Mouse (Mus musculus) adrenal gland (tissue): ENCODE data around the gene Olfr631.
"Not testable (repeated sequence)": the region's sequence is repeated elsewhere in the genome, so short reads cannot be mapped to it uniquely, and the experiment has no call there.

ENCODE experiments used
- intact Hi-C: fragments of 180-260 bp; cut with DNase I; formaldehyde crosslinking; loops from one replicate; pipeline ENCODE4 v1.15.1; 2025
- long read RNA-seq, 2 experiments: library from polyadenylated mRNA; unstranded; transcript quantifications; one replicate each; pipeline ENCODE4 v2.0.0; 2020; ENCODE audit warnings: borderline replicate concordance in 1 of 2; ENCODE audit not compliant: insufficient replicate concordance in 1 of 2

Gene Olfr631
- long read RNA-seq, experiment 1: 0 reads
- long read RNA-seq, experiment 2: 0 reads

DNA sequence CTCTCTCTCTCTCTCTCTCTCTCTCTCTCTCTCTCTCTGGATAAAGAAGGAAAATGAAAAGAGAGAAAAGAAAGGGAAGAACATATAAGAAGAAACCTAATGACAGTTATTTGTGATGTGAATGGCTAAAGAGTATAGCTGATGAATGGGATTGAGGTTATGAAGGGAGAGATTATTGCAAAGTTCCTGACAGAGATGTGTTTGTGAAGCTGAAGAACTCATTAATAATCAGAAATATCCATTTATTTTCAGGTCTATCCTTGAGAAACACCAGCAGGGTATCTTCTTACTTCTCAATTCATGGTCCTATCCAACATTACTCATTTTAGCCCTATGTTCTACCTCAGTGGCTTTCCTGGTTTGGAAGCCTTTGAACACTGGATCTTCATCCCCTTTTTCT lies at the start of gene Olfr631:
Gene Olfr631, plus strand, starts transcription at position 301 of the 400 bp plus-strand sequence.
- intact Hi-C loops: no loop called here

DNA sequence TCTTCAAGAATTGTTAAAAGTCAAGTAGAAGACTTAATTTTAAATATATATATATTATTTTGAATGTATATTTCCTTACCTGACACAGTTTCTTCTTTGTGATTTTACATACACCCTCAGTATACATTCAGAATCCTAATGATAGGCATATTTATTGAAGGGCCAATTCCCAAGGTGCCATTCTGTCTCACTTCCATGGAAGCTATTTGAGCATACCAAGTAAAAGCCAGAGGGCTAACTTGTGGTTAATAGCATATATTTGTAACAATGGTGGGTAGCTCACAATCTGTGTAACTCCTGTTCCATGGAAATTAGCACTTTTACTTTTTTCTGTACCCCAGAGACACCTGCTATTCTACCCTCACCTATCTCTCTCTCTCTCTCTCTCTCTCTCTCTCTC lies 42.5 kb upstream of the Olfr631 start, which contains the start of gene Olfr66:
Gene Olfr66, minus strand, starts transcription at position 101 of the 400 bp plus-strand sequence.
- intact Hi-C loops: no loop called here

DNA sequence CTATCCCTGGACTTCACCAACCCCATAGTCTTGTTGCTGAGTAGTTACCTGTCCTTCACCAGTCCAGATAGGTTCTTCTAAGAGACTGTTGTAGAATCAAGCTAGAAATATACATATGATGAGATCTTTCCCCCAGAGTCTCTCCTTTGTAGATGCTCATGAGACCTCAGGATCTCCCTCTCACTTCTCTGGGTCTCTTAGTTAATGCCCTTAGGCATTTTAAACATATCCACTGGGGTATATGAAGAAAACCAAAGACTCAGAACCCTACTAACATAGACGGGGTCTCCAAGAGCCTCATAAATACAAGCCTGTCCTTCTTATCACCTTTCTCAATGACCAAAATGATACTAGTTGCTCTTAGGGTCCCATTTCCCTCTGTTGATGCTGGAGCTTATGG lies 34.2 kb upstream of the Olfr631 start, which contains the start of gene Olfr64:
Gene Olfr64, minus strand, starts transcription at position 101 of the 400 bp plus-strand sequence.
- intact Hi-C loops: no loop called here

DNA sequence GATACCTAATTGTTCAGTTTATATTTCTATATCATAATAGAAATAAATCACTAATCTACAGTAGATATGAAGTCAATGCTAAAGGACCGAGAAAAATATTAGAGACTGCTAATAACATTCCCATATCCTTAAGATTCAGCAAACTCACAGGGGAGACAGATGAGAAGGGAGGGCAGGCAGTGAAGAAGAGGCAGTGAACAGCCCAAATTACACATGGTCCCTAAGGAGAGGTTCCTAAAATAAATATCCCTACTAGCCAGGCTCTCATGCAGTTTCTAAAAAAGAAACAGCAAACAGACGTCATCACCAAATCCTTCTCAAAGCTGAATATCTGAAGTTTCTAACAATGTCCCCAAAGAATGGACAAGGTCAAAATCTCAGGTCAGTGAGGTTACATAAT lies 25.4 kb upstream of the Olfr631 start, which contains the start of gene Olfr65:
Gene Olfr65, plus strand, starts transcription at position 301 of the 400 bp plus-strand sequence.
- intact Hi-C loops: no loop called here

DNA sequence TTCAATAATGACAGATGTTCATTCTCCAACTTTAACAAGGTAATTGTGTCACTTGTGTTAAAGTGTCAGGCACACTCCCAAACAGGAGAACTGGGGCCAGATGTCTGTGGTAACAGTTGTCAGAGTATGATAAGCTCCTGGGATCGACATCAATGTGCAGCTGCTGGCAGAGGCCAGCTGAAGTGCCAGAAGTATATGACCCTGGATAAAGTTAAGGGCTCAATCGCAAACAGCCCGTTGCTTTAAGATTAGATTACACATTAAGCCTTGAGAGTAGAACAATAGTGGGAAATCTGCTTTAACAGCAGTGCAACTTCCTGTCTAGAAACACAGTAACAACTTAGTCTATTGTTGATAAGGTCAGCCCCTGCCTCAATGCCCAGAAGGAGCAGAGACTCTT lies 18.6 kb upstream of the Olfr631 start:
- intact Hi-C loops: no loop called here

DNA sequence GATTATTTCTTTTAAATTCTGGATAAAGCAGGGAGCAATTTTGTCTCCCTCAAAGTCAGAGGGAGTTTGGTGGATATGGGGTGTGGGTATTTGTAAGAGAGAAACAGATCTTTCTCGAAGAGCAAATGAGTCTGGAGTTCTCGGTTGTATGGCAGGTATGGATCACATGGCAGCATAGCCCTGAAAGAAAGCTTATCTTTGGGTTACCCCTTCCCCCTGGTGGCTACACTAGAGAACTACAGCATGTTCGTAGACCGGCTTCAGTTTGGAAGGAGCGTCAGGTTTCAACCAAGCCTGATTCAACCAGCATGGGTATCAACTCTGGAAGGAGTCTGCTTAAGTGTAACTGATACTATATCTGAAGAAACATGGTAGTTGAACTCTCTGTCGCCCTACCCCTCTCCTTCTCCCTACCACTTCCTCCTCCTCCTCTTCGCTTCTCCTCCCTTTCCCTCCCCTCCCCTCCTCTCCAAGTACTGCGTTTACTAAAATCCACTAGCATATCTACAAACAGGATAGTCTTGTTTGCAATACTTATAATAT lies 15.6 kb upstream of the Olfr631 start:
- intact Hi-C loops: no loop called here

DNA sequence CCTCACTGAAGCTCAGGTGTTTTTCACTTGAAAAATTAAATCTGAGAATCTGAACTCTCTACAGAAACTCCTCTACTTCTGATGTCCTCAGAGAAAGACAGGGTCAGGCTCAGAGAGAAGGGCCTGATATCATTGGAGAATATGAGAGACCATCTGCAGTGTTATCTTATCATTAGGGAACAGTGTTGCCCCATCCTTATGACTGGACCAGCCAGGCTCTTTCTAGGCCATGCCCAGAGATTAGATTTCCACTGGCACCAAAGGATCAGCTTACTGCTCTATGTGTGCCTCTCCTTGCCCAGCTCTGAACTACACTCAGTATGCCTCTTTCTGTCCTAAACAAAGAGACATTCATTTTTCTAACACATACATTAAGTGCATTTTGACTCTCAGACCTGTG lies 13.3 kb upstream of the Olfr631 start:
- intact Hi-C loops: no loop called here

DNA sequence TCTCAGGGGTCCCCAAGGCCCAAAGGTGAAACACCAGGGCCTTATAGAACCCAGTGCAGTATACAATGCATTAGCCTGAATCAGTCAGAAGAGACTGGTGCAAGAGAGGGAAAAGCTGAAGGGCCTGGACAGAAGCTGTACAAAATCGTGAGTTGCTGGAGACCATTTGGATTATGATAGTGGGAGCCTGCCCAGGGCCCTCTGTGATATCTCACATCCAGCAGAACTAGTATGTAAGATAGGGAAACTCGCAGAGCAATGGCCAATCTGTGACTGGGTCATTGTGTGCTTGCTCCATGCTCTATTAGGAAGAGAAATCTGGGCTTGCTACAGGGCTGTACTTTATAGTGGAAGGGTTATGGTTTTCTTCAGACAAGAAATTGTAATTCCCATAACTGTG lies 5.6 kb downstream of the Olfr631 start, which contains the start of gene Olfr632:
Gene Olfr632, plus strand, starts transcription at position 84 of the 400 bp plus-strand sequence.
- intact Hi-C loops: no loop called here

DNA sequence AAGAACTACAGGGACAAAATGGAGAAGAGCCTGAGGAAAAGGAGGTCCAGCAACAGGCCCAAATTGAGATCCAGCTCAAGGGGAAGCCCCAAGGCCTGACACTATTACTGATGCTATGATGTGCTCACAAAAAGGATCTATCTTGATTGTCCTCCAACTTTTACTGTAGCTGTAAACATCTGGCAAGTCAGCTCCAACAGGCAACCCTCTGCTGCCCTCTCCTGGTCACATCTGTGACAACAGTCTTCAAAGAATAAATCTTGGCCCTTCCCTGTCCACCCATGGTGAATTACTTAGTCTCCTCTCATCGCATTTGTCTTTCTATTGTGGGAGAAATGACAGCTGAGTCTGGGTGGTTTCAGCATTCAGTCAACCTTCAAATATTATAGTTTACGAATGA lies 14.1 kb downstream of the Olfr631 start:
- intact Hi-C loops: loop anchor here (5.0 kb wide), 1 partner anchor 150 kb away; the partner anchor contains the start of gene Olfr67

DNA sequence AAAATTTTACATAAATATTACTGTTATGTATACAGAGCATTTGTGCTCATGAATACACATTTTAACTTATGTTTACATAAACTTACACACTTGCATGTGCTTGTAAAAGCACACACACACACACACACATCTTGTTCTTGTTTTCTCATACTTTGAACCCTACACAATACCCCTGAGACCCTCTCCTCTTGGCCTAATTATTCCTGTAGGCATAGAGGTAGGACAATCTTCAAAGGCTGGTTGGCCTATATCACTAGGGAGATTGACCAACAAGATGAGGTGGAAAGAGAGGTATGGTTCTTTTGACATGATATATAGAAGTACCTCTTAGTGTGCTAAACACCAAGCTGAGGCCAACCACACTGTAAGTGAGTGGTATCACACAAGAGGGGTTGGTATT lies 15.5 kb downstream of the Olfr631 start, which contains the start of gene Olfr633:
Gene Olfr633, plus strand, starts transcription at position 301 of the 400 bp plus-strand sequence.
- intact Hi-C loops: loop anchor here (5.0 kb wide), 1 partner anchor 152 kb away; the partner anchor contains the start of gene Olfr67

DNA sequence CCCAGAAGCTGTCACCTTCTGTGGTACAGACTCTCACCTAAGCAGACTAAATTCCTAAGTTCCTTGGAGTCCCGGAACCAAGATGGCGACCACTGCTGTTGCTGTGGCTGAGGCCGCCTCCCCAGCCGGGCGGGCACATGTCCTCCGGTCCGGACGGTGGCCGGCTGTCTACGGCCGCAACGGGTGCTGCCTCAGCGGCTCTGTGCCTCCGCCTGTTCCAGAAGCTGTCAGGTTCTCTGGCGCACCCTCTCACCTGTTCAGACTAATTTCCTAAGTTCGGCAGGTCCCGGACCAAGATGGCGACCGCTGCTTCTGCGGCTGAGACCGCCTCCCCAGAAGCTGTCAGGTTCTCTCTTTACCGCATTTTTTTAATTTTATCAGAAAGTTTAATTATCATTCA lies 38.2 kb downstream of the Olfr631 start:
- intact Hi-C loops: not testable (repeated sequence)

DNA sequence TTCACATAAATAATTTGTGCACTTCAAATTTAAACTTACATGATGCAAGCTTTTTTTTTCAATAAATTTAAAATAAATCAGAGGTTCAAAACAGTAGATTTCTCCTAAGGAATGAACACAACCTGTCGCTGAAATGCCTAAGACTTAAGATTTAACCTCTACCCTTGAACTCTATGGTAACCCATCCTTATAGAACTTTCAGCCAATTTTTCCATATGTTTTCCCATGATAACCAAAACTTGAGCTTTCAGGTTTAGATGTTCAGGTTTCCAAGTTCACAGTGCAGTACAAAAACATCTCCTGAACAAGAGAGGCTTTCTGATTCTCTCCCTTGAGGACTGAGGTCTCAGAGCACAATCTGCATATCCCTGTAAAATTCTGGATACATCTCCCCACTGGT lies 42.2 kb downstream of the Olfr631 start, which contains the start of gene Olfr635:
Gene Olfr635, plus strand, starts transcription at position 301 of the 400 bp plus-strand sequence.
- intact Hi-C loops: no loop called here

DNA sequence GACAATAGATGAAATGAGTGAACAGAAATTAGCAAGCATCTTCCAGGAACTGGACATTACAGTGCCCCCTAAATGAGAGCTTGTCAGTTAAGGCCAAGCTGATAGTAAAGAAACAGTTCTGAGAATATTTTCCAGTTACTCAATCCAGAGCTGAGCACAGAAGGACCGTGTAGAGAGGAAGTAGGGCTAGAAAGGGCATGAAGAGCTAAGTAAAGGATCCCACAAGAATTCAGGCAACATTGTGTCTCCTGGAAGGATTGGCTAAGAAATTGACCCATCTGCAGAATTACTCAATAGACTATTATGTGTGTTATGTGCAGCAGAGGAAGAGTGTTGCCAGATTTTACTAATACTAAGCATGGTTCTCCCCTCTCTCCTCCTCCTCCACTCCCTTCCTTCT lies 43.2 kb downstream of the Olfr631 start:
- intact Hi-C loops: no loop called here
